Mouse (Mus musculus): ENCODE data around the gene Oas2.

The Oas2 gene

DNA sequence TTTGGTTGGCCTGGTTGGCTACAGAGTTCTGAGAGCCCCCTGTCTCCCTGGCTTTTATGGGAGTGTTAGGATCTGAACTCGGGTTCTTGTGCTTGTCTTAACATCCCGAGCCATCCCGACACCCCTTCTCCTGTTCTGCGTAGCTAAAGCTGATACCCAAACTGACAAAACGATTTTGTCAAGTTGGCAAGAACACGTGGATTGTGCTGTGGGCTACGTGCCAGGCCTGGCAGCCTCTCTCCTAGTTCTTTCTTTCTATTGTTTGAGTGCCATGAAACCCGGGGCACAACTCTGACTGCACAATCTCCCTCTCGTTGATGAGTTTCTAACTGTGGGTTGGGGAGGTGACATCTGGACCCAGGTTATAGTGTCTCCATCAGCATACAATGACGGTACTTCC is 20.3 kb downstream of the Oas2 start:
- no peak for DNase-seq (ENCODE audit: low spot score)

DNA sequence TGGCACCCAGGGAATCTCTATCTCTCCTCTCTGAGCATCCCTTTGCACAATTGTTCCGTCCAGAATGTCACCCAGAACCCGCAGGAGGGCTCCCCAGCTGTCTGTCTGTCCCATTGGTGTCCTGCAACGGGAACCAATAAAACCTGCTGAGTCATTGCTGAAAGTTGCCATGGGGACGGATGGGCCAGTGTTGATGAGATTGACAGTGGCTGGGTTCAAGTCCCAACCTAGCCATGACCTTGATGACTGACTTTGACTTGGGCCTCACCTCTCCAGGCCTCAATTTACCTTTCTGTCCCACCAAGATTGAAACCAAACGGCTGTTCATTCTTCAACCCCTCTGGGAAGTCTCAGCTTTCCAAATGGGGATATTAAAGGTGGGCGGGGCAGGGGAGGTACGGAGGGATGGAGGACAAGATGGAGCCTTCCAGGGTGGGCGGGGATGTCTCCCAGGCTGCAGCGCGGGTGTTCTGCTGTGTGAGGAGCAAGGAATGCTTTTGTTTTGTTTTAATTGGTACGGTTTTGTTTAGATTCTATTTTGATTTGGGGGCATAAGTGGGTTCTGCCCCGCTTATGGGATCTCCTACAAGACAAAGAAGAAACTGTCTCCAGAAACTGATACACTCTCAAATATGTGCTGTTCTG is 23.7 kb downstream of the Oas2 start:
- DNase-seq (ENCODE audit: low spot score), result no peak

DNA sequence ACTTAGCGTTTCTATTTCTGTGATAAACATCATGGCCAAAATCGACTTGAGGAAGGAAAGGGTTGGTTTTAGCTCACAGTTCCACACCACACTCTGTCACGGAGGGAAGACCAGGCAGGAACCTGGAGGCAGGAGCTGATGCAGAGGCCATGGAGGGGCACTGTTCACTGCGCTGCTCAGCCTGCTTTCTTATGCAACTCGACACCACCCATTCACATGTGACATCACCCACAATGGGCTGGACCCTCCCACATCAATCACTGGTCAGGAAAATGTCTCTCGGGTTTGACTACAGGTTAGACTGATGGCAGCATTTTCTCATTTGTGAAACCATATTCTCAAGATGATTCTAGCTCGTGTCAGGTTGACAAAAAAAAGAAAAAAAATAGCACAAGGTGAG is 28.6 kb downstream of the Oas2 start:
- DNase-seq (ENCODE audit: low spot score), result no peak

DNA sequence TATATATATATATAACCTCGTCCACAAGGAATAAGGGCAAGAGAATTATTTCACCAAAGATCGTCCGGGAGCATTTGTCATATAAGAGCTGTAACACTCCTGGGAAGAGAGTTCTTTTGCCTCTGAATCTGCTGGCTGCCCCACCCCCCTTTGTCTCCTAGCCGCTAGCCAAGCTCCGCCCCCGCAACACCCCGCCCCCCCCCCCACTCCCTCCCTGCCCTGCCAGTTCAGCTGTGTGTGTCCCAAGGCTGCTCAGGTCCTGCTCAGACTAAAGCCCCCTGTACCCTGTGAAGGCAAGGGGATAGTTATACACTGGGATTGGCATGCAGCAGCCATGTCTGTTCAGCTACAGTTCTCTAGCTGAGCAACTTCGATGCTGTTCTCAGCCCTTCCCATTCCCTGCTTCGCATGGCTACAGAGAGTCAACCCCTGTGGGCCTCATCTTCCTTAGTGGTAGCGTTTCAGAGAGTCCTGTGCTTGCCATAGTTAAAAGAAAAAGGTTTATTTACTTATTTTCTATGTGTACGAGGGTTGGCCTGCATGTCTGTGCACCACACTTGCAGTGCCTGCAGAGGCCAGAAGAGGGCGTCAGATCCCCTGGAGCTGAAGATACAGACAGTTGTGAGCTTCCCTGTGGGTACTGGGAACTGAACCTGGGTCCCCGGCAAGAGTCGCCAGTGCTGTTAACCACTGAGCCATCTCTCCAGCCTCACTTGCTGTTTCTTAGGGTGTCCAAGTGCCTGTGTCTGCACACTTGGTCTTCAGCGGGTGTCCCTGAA is 30.9 kb downstream of the Oas2 start:
- no peak for DNase-seq (ENCODE audit: low spot score)

DNA sequence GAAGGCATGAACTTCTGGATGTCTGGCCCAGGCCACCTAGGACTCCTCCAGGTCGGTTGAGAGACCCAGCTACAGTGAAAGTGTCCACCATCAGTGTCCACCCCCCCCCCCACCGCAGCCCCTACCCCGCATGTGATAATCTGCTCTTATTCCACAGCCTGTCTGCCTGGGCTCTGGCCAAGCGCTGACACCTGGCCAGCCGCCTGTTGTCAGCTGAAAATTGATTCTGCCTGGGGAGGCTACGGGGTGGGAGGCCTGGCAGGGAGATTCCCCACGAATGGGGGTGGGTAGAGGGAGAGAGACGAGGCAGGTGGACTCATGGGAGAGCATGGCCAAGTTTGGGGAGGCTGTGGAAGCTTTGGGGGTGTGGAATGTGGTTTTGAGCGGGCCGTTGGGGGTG is 32.5 kb downstream of the Oas2 start:
- no peak for DNase-seq (ENCODE audit: low spot score)

DNA sequence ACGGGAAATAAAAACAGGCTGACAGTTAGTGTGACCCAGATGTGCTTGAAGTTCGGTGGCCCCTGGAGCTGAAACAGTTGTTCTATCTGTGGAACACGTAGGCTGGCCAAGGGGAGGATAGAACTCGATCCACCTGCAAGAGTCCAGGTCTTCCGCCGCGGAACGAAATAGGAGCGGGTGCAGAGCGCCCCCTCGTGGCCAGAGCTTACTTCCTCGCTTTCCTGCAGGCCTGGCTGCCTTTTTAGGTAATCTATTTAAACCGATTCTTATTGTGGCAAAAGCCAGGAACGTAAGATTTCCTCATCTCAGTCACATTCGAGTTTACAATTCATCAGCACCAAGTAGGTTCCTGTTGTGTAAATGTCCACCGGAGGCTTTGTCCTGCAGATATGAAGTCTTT is 35.3 kb downstream of the Oas2 start:
- DNase-seq (ENCODE audit: low spot score), result peak; percentile 85

DNA sequence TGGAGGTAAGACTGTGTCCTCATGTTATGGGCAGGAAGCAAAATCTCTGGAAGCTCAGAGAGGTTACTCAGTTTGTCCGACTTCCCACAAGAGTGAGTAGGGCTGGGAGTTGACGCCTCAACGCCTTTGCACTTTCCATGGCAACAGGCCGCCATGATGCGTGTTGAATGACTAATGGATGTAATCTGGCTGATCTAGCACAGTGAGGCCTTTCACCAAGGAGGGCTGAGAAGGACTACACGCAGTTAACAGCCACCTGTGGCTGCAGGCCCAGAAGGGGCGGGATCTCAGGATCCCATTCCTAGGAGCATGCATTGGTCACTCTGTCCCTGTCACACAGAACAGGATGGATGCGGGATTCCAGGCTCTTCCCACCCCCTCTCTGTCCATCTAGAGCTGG is 36.9 kb downstream of the Oas2 start:
- DNase-seq (ENCODE audit: low spot score), result no peak

DNA sequence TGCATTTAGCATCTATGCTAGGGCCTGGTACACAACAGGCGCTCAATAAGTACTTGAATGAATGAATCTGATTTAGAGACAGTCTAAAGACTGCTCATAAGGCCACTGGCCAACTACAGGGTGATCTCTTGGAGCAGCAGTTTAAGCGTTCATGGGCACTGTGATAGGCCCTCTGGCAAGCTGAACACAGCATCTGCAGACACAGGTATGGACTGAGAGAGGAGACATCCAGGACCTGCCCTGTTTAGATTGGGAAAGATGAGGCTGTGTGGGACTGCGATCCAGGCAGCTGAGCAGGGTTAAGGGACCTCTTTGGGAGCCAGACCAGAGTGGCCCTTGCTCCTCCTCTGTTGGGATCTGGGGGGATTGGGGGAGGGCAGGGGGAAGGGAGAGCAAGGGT is 37.8 kb downstream of the Oas2 start, which contains the start of gene Dtx1:
TSS of gene Dtx1 (minus strand) at position 101 of the 400 bp plus-strand sequence.
- no peak for DNase-seq (ENCODE audit: low spot score)

DNA sequence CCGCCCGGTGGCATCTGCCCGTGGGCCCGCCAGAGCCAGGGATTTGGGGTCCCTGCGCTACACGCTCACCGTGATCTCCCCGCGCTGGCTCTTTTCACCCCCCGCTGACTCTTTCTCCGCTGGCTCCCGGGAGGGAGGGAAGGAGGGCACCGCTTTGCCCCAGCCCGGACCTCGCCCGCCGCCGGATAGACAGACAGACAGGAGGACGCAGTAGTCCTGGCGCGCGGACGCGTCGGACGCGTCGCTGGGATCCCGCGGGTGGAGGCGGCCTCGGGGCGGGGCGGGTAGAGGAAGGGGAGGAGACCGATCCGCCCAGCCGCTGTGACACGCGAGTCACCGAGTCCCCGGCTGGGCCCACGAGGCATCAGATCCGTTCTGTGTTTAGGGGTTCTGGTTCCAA is 38.2 kb downstream of the Oas2 start:
- no peak for DNase-seq (ENCODE audit: low spot score)

DNA sequence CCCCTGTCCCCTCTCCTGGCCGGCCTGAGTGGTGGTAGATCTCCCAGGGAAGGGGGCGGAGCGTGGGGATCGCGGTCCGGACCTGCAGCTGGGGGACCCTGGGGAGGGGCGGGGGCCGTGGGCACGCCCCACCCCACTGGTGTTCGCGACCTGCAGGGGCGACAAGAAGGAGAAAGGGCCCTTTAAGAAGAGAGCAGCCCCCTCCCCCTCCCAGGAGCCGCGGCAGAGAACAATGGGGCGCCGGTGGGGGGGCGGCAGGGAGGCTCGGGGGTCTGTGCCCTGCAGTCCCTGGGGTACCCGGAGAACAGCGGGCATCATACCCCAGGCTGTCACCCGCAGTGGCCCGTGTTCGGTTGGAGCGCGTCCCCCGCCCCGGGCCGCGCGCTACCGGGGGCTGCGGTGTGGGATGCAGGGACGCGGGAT is 38.8 kb downstream of the Oas2 start:
- DNase-seq (ENCODE audit: low spot score), result no peak

DNA sequence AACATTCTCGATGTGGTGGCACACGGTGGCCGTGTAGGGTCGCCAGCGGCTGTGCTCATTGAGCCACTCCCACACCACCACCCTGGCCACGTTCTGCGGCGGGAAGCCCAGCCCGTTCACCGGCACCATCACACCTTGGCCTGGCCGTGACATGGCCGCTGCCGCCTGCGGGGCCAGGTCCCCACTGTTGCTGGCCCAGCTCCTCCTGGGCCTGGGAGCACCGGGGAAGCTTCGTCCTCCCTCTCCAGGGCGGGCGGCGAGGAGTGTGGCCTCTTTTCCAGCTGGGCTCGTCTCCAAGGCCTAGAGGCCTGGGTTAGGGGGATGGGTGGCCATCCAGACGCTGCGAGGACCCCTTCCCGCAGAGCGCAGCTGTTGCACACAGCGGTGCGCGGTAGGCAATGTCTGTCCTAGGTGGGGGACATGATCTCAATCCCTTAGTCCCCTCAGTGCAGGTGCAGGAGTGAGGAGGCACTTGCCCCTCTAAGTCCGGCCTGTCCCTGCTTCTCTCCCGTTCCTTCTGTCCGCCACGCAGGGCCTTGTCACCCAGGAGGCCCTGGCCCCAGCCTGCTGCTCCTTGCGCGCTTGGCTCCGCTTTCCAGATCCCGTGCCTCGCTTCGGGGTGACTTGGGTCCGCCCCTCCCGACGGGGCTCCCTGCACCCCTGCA is 39.4 kb downstream of the Oas2 start:
- DNase-seq (ENCODE audit: low spot score), result peak; percentile 37

DNA sequence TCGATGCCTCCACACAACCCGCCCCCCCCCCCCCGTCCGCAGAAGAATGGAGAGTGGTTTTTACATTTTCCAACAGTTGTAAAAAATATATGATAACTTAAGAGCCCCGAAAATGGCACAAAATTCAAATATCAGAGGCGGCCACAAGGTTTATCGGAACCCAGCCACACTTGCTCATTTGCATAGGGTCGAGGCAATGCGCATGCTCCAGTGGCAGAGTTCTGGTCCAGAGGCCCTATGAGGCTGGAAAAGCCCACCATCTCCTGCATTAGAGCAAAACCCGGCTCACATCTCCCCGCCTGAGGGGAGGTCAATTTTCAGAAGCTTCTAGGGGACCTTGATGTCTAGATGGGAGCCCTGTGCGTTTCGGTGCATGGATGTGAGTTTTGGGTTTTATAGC is 42.7 kb downstream of the Oas2 start:
- peak; percentile 33 for DNase-seq (ENCODE audit: low spot score)

DNA sequence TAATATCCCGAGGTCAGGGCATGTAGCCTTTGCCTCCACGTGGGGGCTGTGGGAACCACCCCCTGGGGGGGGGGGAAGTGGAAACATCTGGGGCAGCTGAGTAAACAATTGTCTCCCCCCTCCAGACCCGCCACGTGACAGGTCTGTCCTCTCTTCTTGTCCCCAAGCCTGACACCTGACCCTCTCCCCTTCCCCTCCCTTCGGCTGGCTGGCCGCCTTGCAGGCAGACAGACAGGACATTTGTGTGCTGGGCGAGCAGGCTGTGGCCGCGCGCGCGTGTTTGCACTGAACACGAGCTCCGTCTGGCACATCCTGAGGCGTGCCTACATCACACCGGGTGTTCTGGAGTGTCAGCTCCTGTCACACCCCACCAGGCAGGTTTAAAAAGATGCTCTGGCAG is 43.1 kb downstream of the Oas2 start:
- DNase-seq (ENCODE audit: low spot score), result peak; percentile 79

DNA sequence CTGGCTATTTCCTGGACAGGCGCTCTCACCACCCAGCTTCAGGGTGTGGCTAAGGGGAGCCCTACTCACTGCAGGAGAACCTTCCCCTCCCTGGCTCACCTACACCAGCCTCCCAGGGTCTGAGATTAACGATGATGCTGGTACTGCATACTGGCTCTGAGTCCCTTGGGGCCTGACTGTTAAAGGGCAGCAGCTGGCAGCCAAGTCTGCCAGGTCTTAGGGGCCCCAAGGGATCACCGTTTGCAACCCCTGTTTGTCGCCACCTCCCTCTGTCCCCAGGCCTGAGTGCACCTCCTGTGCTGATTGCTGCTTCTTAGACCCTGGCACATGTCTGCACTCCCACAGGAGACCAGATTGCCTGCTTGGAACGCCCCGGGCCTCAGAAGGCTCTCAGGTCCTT is 45.2 kb downstream of the Oas2 start:
- DNase-seq (ENCODE audit: low spot score), result no peak

DNA sequence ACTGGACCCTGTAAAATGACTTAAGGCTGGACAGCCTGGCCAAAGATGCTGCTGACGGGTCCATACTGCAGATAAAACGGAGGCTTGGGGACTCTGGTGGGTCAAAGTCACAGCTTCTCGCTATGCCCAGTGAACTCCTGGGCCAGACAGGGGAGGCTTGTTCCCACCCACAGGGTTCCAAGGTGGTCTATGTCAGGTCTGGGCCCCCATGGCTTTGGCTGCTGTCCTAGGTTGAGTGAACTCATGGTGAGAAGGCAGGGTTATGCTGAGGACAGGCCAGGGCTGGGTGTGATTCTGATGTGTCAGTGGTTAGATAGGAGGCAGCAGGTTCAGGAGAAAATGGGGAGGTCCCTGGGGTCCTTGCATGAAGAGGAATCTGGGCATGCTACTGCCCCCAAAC is 46.0 kb downstream of the Oas2 start:
- no peak for DNase-seq (ENCODE audit: low spot score)

DNA sequence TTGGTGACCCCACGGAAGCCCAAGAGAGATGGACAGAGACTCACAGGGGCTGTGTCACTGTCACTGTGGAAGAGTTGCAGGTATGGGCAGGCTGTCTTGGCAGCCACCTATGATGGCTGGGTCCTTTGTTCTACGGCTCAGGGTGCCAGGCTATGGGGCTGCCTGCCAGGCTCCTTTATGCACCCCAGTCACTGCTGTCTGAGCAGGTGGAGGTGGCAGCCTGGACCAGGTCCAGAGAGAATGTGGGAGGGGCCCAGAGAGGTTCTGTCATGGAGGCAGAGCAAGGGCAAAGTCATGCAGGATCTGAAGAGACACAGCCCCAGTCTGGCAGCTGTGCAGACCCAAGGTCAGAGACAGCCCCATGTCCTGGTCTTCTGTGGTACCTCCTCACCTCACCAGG is 46.7 kb downstream of the Oas2 start:
- DNase-seq (ENCODE audit: low spot score), result no peak

DNA sequence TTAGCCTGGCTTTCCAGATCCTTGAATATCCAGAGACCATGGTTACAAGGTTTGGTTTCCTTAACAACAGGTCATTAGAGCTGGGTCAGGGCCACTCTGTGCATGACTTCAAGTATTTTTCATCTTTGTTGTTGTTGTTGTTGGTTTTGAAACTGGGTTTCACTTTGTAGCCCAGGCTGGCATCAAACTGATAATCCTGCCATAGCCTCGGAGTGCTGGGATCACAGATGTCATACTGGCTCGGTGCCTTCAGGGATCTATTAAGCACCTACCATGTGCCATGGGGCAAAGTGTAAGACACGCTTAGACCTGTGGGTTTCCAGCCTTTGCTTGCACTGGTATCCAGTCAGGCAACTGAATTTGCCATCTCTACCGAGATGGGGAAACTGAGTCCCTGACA is 47.2 kb downstream of the Oas2 start:
- DNase-seq (ENCODE audit: low spot score), result no peak

DNA sequence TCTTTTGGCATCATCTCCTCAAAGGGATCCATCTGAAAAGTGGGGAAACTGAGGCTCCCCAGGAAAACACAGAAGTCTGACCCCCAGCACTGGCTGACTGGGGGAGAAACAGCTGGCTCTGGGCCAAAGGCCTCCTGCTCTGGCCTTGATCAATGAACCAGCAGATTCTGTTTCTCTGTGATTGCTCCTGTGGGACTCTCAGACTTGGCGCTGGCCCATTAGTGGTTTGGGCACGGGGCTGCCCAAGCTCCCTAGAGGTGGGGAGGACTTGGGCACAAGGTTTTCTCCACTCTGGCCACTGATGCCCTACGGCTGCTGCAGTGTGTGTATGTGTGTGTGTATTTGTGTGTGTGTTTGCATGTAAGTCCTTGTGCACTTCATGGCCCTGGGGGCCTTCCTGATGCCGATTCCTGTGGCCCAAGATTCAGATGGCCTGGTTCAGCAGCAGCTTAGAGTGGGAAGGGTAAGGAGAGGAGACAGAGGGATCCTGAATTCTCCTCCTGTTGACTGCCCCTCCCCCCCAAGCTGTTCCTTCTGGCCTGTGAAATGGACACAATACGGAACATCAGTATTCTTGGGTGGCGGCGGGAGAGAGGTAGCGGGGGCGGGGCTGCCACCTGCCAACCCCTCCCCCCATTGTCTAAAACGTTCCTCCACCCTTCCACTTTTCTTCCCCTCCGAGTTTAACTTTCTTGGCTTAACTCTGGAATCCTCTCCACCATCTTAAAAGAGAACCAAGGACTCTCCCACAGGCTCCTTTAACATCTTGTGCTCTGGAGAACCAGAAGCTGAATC is 48.5 kb downstream of the Oas2 start:
- no peak for DNase-seq (ENCODE audit: low spot score)

DNA sequence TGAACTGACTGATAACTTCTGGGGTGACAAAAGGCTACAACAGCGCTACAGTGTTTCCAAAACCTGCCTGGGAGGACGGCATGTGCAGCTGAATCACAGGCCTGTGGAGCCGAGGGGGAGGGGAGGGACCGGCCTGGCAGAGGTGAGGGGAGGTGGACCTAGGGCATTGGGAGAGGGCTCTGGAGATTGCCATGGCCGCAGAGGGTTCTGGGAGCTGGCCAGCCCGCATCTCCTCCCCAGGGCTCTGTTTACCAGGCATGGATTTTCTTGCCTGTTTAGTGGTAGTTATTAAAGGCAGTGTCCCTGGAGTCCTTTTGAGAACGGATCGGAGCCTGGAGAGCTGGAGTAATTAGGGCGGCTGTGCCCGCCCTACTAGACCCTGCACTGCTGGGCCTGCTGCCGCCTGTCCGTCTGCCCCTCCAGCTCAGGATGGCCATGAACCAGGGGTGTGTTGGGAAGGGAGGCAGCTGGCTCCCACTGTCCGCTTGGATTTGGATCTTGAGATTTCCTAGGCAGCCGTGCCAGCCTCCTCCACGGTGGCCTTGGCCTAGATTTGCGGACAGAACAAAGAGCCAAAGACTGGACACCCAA is 50.8 kb downstream of the Oas2 start:
- DNase-seq (ENCODE audit: low spot score), result no peak

DNA sequence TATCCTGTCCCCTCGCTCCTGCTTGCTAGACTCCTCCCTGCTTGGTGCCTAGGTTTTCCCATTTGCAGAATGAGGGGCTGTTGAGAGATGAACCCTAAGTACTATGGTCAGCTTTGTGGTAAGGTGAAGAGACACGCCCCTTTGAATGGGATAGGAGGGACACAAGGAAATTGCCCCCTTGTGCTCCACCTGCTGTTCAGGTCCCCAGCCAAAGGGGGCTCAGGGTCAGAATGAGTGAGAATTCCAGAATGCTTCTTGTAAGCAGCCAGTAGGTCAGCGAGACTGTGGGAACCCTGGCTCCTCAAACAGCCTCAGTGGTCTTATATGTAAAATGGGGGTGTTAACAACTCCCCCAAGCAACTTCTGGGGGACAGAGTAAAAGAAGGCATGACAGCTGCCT is 51.5 kb downstream of the Oas2 start:
- no peak for DNase-seq (ENCODE audit: low spot score)

DNA sequence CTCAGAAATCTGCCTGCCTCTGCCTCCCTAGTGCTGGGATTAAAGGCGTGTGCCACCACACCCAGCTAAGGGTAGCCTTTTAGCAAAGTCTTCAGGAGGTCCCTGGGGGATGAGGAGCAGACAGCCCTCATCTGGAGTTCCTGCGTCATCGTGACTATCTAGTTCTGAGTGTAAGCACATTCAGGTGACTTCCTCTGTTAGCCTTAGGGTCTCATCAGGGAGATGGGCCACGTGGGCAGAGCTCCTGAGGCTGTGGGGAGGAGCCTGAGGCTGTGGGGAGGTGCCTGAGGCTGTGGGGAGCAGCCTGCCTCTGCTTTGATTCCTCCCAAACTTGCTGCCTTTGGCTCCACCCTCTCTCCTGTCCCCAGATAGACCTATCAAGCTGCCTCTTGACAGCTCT is 52.8 kb downstream of the Oas2 start:
- no peak for DNase-seq (ENCODE audit: low spot score)

Data from embryo, embryonic 10 days (tissue).